Mouse (Mus musculus) small intestine, adult 2 months (tissue): ENCODE data around the gene Tcte1.

Experiments
- CTCF ChIP-seq: fragments of 200-500 bp; IDR thresholded peaks from 2 replicates; pipeline ENCODE4 v1.5.1; 2012; ENCODE audit warnings: low read depth, mild to moderate bottlenecking, control low read depth, inconsistent platforms, low read length, moderate library complexity, mixed read lengths; ENCODE audit not compliant: insufficient replicate concordance, insufficient read length; ENCODE audit errors: extremely low read depth
- POLR2A ChIP-seq: fragments of 200-500 bp; IDR thresholded peaks from 2 replicates; pipeline ENCODE4 v1.6.1; 2012; ENCODE audit warnings: low read depth, mild to moderate bottlenecking, control low read depth, inconsistent platforms, low read length, moderate library complexity

DNA sequence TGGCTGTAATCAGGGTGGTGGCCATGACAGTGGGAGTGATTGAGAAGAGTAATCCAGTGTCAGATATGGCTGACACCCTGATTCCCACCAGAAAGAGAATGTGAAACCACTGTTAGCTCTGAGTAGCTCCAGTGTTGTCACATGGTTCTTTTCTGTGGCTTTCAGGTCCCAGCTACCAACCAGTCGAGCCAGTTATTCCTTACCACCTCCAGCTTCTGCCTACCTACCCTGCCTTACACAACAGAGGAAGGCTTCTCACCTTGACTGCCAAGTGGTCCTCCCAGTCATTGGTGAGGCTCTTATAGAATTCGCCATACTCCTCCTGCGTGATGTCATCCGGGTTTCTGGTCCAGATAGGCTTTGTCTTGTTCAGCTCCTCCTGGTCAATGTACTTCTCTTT, 46.8 kb downstream of the Tcte1 start:
- no peak for TF ChIP-seq CTCF
- no peak for TF ChIP-seq POLR2A
